Mouse (Mus musculus) adrenal gland, adult 10 weeks (tissue): ENCODE data around the gene Zfp105. TPM values are rescaled to one million over a fixed set of nuclear protein-coding genes. Genes with fewer than 3 reads are reported as not detected.

Experiments
- polyA plus RNA-seq: library from polyadenylated mRNA; stranded (reverse); fragments of 350-450 nt; fragmentation: Illumina TruSeq; extraction: RNeasy Lipid Tissue Mini Kit (QIAGEN cat#74804); gene quantifications from one replicate; pipeline ENCODE4 v1.2.3, GENCODE M21; 2014; ENCODE audit warnings: low read depth, low replicate concordance

The Zfp105 gene
- polyA plus RNA-seq = 6.7 TPM

DNA sequence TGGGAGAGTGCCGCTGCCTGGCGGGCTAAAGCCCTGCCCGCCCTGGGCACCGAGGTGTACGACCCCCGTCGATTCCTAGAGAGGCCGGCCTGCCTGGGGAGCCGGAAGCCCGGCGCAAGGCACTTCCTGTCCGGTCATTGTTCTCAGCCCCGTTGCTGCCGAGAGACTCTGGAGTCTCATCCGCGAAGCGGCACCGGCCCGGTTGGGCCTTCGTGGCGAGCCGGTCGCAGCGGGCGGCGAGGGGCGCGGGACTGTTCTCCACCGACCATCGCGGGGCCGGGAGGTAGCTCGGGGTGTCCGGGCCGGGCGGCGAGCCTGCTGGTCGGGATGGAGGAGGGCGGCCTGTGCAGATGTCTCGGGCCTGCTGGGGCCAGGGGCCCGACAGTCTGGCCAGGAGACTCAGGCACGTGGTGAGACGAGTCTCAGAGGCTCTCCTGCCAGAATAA is at the start of gene Zfp105:
TSS of gene Zfp105 (plus strand) at position 137 of the 446 bp plus-strand sequence.

DNA sequence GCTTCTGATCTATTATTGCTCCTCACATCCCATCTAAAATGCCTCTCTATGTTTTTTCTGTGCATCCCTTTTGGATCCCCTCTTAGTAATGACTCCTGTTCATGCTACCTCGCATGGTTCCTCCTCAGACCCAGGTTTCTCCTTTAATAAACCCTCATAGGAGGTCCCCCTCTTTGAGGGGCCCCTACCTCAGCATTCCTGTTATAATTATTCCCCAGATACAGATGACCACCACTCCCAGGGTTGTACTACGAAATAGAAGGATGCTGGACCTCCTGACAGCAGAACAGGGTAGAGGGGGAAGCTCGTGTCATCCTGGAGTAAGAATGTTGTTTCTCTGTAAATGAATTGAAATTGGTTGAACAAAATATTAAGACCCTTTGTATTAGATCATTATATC is 37.5 kb upstream of the Zfp105 start, which contains the start of gene Zkscan7:
TSS of gene Zkscan7 (plus strand) at position 301 of the 400 bp plus-strand sequence.

DNA sequence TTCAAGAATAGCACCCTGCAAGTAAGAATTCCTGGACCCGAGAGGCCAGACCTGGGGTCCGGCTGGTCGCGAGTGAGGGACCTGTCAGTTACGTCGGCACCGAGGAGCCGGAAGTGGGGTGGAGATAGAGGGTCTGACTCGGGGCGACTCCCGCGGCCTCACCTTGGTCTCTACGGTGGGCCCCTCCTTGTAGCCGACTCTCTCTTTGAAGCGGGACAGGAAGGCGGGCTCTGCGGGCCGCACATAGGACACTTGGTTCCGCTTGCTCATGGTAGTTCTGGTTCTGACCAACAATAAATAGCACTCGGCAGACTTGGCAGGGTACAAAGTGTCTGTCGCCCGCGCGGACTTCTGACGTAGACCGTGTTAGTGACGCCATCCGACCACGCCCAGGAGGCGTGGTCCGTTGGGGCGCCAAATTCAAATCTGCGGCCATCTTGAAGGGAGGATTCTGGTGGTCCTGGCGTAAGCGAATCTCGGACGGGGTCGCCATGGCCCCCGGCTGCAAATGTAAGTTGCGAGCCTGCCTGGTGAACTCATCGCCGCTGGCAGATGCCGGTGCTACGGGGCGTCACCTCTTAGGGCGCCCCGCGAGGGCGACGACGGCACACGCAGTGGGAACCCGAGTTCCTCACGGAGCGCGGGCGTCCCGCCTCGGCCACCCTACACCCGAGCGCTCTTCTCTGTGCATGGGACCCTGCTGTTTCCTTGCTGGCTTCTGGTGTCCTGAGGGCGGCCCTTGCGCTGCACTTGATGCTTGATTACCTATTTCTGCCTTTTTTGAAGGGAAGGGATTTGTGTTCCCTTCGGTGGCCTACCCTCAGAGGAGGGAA is 28.0 kb downstream of the Zfp105 start, which contains the start of the genes 1110059G10Rik and Kif15:
TSS of gene 1110059G10Rik (minus strand) at position 358 of the 833 bp plus-strand sequence.
TSS of gene Kif15 (plus strand) at position 404 of the 833 bp plus-strand sequence.

Other genes with a start within 250 kb of the Zfp105 start
- gene Topaz1, start 175.7 kb upstream of the Zfp105 start, polyA plus RNA-seq = not detected
- 53.7 TPM for gene Tcaim, start 117.5 kb upstream of the Zfp105 start, polyA plus RNA-seq
- gene Gm35549, start 79.0 kb upstream of the Zfp105 start, polyA plus RNA-seq = not detected
- 173 TPM for gene Zfp445, start 57.1 kb upstream of the Zfp105 start, polyA plus RNA-seq
- gene Zkscan7, start 37.4 kb upstream of the Zfp105 start, polyA plus RNA-seq = 21.9 TPM
- gene 1110059G10Rik, start 27.9 kb downstream of the Zfp105 start, polyA plus RNA-seq = 109 TPM
- 5.4 TPM for gene Kif15, start 28.0 kb downstream of the Zfp105 start, polyA plus RNA-seq
- gene Tmem42, start 98.3 kb downstream of the Zfp105 start, polyA plus RNA-seq = 15.1 TPM
- gene Tgm4, start 111.7 kb downstream of the Zfp105 start, polyA plus RNA-seq = not detected
- 50.1 TPM for gene Zdhhc3, start 190.1 kb downstream of the Zfp105 start, polyA plus RNA-seq
- 9.0 TPM for gene Exosc7, start 190.1 kb downstream of the Zfp105 start, polyA plus RNA-seq
- not detected for gene Clec3b, start 227.9 kb downstream of the Zfp105 start, polyA plus RNA-seq